Mouse (Mus musculus) left cerebral cortex, adult 2 months (tissue): ENCODE measurements around the gene Vcan. TPM values are rescaled to one million over a fixed set of nuclear protein-coding genes. Genes with fewer than 3 reads are reported as not detected.

Experiments
- DNase-seq, 2 experiments: peaks; one replicate each; pipeline ENCODE4 v3.0.0; 2021 to 2022; ENCODE audit warnings: low spot score in 2 of 2, mixed read lengths in 1 of 2; ENCODE audit errors: extremely low spot score in 1 of 2
- H3K27ac ChIP-seq: fragments of 200-600 bp; 2 replicates; pipeline ENCODE4 v1.8.1; 2022
- H3K4me3 ChIP-seq: fragments of 200-600 bp; 2 replicates; pipeline ENCODE4 v1.8.1; 2022
- CTCF ChIP-seq: fragments of 200-600 bp; IDR thresholded peaks from 2 replicates; pipeline ENCODE4 v1.8.1; 2022; ENCODE audit warnings: antibody characterized with exemption, mild to moderate bottlenecking, moderate library complexity
- intact Hi-C: fragments of 180-260 bp; cut with DNase I; formaldehyde crosslinking; loops from one replicate; pipeline ENCODE4 v1.15.1; 2025
- total RNA-seq, 2 experiments: library from RNA; stranded (reverse); gene quantifications; 2 replicates each; pipeline ENCODE4 v1.2.3; 2021

Gene Vcan
- total RNA-seq, 2 experiments from 2014 or later: 14.1 to 14.4 TPM

- no peak for DNase-seq
- no peak overlapping the region for H3K4me3 ChIP-seq
- H3K27ac ChIP-seq: no peak overlapping the region
- TF ChIP-seq CTCF: no peak
- intact Hi-C loops: no loop called here
Measured at GRCm38 (mm10) chr13:89661688-89662087, 80.6 kb downstream of the Vcan start.

- no peak for TF ChIP-seq CTCF
- H3K27ac ChIP-seq: peak overlapping the region; percentile 12; the same call in 1 of the 2 replicates
- intact Hi-C loops: no loop called here
- DNase-seq: peak in 1 of 2 experiments; percentile 14
- H3K4me3 ChIP-seq: peak overlapping the region; percentile 26
Measured at GRCm38 (mm10) chr13:89657046-89657445, 85.3 kb downstream of the Vcan start.

GRCm38 (mm10) chr13:89653279-89653678 lies 89.0 kb downstream of the Vcan start:
- intact Hi-C loops: no loop called here
- DNase-seq: no peak
- no peak overlapping the region for H3K27ac ChIP-seq
- TF ChIP-seq CTCF: no peak
- no peak overlapping the region for H3K4me3 ChIP-seq

- Histone ChIP-seq H3K27ac (no peak overlapping the region), H3K4me3 (no peak overlapping the region)
- intact Hi-C loops: no loop called here
- no peak for DNase-seq
- no peak for TF ChIP-seq CTCF
Measured at GRCm38 (mm10) chr13:89652773-89653172, 89.5 kb downstream of the Vcan start.

GRCm38 (mm10) chr13:89645589-89645988 lies 96.7 kb downstream of the Vcan start:
- intact Hi-C loops: no loop called here
- no peak for DNase-seq
- no peak for TF ChIP-seq CTCF
- Histone ChIP-seq H3K27ac (no peak overlapping the region), H3K4me3 (no peak overlapping the region)

GRCm38 (mm10) chr13:89637012-89637411 lies 105.3 kb downstream of the Vcan start:
- Histone ChIP-seq H3K27ac (no peak overlapping the region), H3K4me3 (no peak overlapping the region)
- intact Hi-C loops: no loop called here
- no peak for DNase-seq
- no peak for TF ChIP-seq CTCF

- intact Hi-C loops: loop anchor here (2.0 kb wide), 1 partner anchor 83 kb away; no protein-coding TSS in a partner anchor
- DNase-seq: peak; percentile 13 to 26
- no peak overlapping the region for H3K27ac ChIP-seq
Measured at GRCm38 (mm10) chr13:89634137-89634683, 108.1 kb downstream of the Vcan start.

GRCm38 (mm10) chr13:89619064-89619463 lies 123.2 kb downstream of the Vcan start:
- no peak for DNase-seq
- intact Hi-C loops: no loop called here
- peak; percentile 9 for TF ChIP-seq CTCF

More at GRCm38 (mm10) chr13:89634137-89634683, 108.1 kb downstream of the Vcan start:
- H3K4me3 ChIP-seq: no peak overlapping the region
- TF ChIP-seq CTCF: peak; percentile 86

GRCm38 (mm10) chr13:89607399-89607798 lies 134.9 kb downstream of the Vcan start:
- Histone ChIP-seq H3K27ac (peak overlapping the region; percentile 76), H3K4me3 (no peak overlapping the region)
- DNase-seq: no peak
- intact Hi-C loops: no loop called here
- TF ChIP-seq CTCF: no peak

More at GRCm38 (mm10) chr13:89619064-89619463, 123.2 kb downstream of the Vcan start:
- Histone ChIP-seq H3K27ac (no peak overlapping the region), H3K4me3 (no peak overlapping the region)

Other genes with a start within 250 kb of the Vcan start
- gene Hapln1, start 202.7 kb downstream of the Vcan start, total RNA-seq: 10 to 100 TPM; 20.3 to 23.7 TPM